Mouse (Mus musculus) thymus, adult 2 months (tissue): ENCODE measurements at regions not wholly inside any gene's neighbourhood (a gene's known extent, or its start where the extent isn't known, plus 50 kb on each side); places are given as distances from the start of the nearest gene placed in this dataset.

ENCODE experiments used
- CTCF ChIP-seq: fragments of 200-500 bp; IDR thresholded peaks from 2 replicates; pipeline ENCODE4 v1.5.1; 2012; ENCODE audit warnings: mild to moderate bottlenecking, control low read depth, low read length, moderate library complexity, borderline replicate concordance; ENCODE audit not compliant: control insufficient read depth, poor library complexity, insufficient read depth; ENCODE audit errors: extremely low read depth
- POLR2A ChIP-seq: fragments of 200-500 bp; IDR thresholded peaks from 2 replicates; pipeline ENCODE4 v1.6.1; 2012; ENCODE audit warnings: mild to moderate bottlenecking, low read length, control low read depth, moderate library complexity; ENCODE audit not compliant: control insufficient read depth, poor library complexity, insufficient read depth; ENCODE audit errors: extremely low read depth

DNA sequence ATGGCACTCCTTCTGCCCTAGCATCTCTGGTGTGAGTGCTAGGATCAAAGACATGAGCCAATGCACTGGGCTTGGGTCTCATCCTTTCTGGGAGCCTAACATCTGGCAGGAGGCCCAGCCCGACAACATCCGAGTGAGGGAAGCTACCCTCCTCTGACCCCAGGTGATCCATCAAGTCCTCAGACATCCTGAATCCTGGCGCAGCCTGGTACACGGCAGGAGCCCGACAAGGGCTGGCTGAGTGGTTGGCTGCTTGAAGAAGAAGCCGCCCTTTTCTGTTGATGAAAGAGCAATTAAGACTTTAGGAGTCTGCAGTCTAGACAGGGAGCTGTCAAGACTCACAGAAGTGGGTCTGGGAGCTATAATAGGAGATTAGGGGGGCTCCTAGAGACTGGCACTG, 342.1 kb downstream of the Rps24 start:
- TF ChIP-seq POLR2A, result no peak
- TF ChIP-seq CTCF, result no peak
